Mouse (Mus musculus) lung, postnatal 0 days (tissue): ENCODE data around the gene Arhgef17. TPM values are rescaled to one million over a fixed set of nuclear protein-coding genes. Genes with fewer than 3 reads are reported as not detected.
A peak's percentile ranks its signal among the peaks of the same experiment; 100 is the strongest.

Source experiments
- ATAC-seq: fragments of 200-750 bp; cut with Nextera tagmentation; 2 replicates; pipeline ENCODE4 v1.8.0; 2017; ENCODE audit warnings: moderate library complexity
- DNase-seq: peaks from one replicate; pipeline ENCODE4 v3.0.0-alpha.2; 2016; ENCODE audit warnings: low spot score
- H3K27ac ChIP-seq: fragments of 300-500 bp; sonication (generic); 2 replicates; pipeline ENCODE4 v1.5.1; 2014; ENCODE audit warnings: antibody characterized with exemption, mild to moderate bottlenecking, low read length, mixed read lengths
- H3K27me3 ChIP-seq: fragments of 300-500 bp; sonication (generic); replicated peaks from 2 replicates; pipeline ENCODE4 v1.6.1; 2014; ENCODE audit warnings: low read length, mixed read lengths; ENCODE audit not compliant: insufficient read depth
- H3K36me3 ChIP-seq: fragments of 300-500 bp; sonication (generic); 2 replicates; pipeline ENCODE4 v1.6.1; 2014; ENCODE audit warnings: low read length, mixed read lengths; ENCODE audit not compliant: insufficient read depth
- H3K4me1 ChIP-seq: fragments of 300-500 bp; sonication (generic); 2 replicates; pipeline ENCODE4 v1.6.1; 2014; ENCODE audit warnings: antibody characterized with exemption, low read depth, low read length, mixed read lengths; ENCODE audit not compliant: insufficient read depth
- H3K4me2 ChIP-seq: fragments of 300-500 bp; sonication (generic); replicated peaks from 2 replicates; pipeline ENCODE4 v1.6.1; 2014; ENCODE audit warnings: low read depth, mild to moderate bottlenecking, low read length, moderate library complexity, mixed read lengths
- H3K4me3 ChIP-seq: fragments of 300-500 bp; sonication (generic); 2 replicates; pipeline ENCODE4 v1.5.1; 2014; ENCODE audit warnings: low read depth, low read length
- H3K9ac ChIP-seq: fragments of 300-500 bp; sonication (generic); replicated peaks from 2 replicates; pipeline ENCODE4 v1.6.1; 2014; ENCODE audit warnings: low read depth, mild to moderate bottlenecking
- H3K9me3 ChIP-seq: fragments of 300-500 bp; sonication (generic); 2 replicates; pipeline ENCODE4 v1.6.1; 2016; ENCODE audit warnings: low read length, mixed read lengths
- CTCF ChIP-seq: IDR thresholded peaks from 2 replicates; pipeline ENCODE4 v1.5.1; 2016; ENCODE audit warnings: antibody characterized with exemption, mild to moderate bottlenecking
- EP300 ChIP-seq: IDR thresholded peaks from 2 replicates; pipeline ENCODE4 v1.6.1; 2016; ENCODE audit warnings: antibody characterized with exemption, mild to moderate bottlenecking, control low read depth
- WGBS: fragments of 180-500 bp; shearing (Covaris S2); extraction: QIAGEN DNeasy Blood & Tissue Kit; methylation state at CpG from one replicate; pipeline ENCODE4 v1.1.7; 2014; 5-methylcytosine and 5-hydroxymethylcytosine counted together
- polyA plus RNA-seq: library from polyadenylated mRNA; unstranded; fragments of >200 nt; fragmentation: Nextera tagmentation; extraction: Ambion mirVana; gene quantifications from 2 replicates; pipeline ENCODE4 v1.2.1, GENCODE M21; 2015

The Arhgef17 gene
- polyA plus RNA-seq, 1 experiment from 2014 or later: 5.8 TPM

GRCm38 (mm10) chr7:100968376-100968775 is 36.5 kb upstream of the Arhgef17 start:
- Histone ChIP-seq H3K4me1 (no peaks in the 10 kb centered on the region), H3K4me3 (no peak overlapping the region), H3K27ac (no peak overlapping the region), H3K4me2 (no peak overlapping the region), H3K9me3 (no peaks in the 10 kb centered on the region), H3K36me3 (no peaks in the 10 kb centered on the region), H3K9ac (no peak overlapping the region), H3K27me3 (no peaks in the 10 kb centered on the region)
- WGBS: 71% methylated on average over 6 of the region's 6 CpGs
- no peak for TF ChIP-seq CTCF
- TF ChIP-seq EP300: no peak
- no peak for DNase-seq
- ATAC-seq: no peak

GRCm38 (mm10) chr7:100967850-100968249 is 35.9 kb upstream of the Arhgef17 start:
- no peak overlapping the region for H3K4me3 ChIP-seq
- H3K9ac ChIP-seq: no peak overlapping the region
- H3K4me2 ChIP-seq: no peak overlapping the region
- H3K27ac ChIP-seq: no peak overlapping the region
- no peaks in the 10 kb centered on the region for H3K27me3 ChIP-seq
- H3K4me1 ChIP-seq: no peaks in the 10 kb centered on the region
- no peaks in the 10 kb centered on the region for H3K9me3 ChIP-seq
- no peak for DNase-seq
- ATAC-seq: no peak
- WGBS: 78% methylated on average over 9 of the region's 9 CpGs
- H3K36me3 ChIP-seq: no peaks in the 10 kb centered on the region
- TF ChIP-seq EP300: no peak
- TF ChIP-seq CTCF: no peak

GRCm38 (mm10) chr7:100966014-100966413 is 34.1 kb upstream of the Arhgef17 start:
- no peaks in the 10 kb centered on the region for H3K27me3 ChIP-seq
- H3K4me1 ChIP-seq: no peaks in the 10 kb centered on the region
- no peak overlapping the region for H3K27ac ChIP-seq
- H3K36me3 ChIP-seq: no peaks in the 10 kb centered on the region
- H3K9ac ChIP-seq: no peak overlapping the region
- H3K9me3 ChIP-seq: no peaks in the 10 kb centered on the region
- 80% methylated on average over 6 of the region's 7 CpGs for WGBS
- ATAC-seq (no peak), DNase-seq (no peak)
- H3K4me3 ChIP-seq: no peak overlapping the region
- TF ChIP-seq CTCF (no peak), EP300 (no peak)
- no peak overlapping the region for H3K4me2 ChIP-seq

GRCm38 (mm10) chr7:100965079-100965478 is 33.2 kb upstream of the Arhgef17 start:
- ATAC-seq: peak; percentile 53
- WGBS: 13% methylated on average over 4 of the region's 4 CpGs
- no peak overlapping the region for H3K4me3 ChIP-seq
- peak; percentile 84 for DNase-seq
- no peaks in the 10 kb centered on the region for H3K9me3 ChIP-seq
- H3K4me1 ChIP-seq: no peaks in the 10 kb centered on the region
- H3K4me2 ChIP-seq: no peak overlapping the region
- no peak overlapping the region for H3K9ac ChIP-seq
- TF ChIP-seq CTCF: peak; percentile 92
- no peak for TF ChIP-seq EP300
- no peak overlapping the region for H3K27ac ChIP-seq
- no peaks in the 10 kb centered on the region for H3K27me3 ChIP-seq
- H3K36me3 ChIP-seq: no peaks in the 10 kb centered on the region

- Histone ChIP-seq H3K9me3 (no peaks in the 10 kb centered on the region), H3K27me3 (no peaks in the 10 kb centered on the region), H3K9ac (no peak overlapping the region), H3K4me1 (no peaks in the 10 kb centered on the region), H3K27ac (no peak overlapping the region), H3K4me2 (no peak overlapping the region), H3K4me3 (no peak overlapping the region), H3K36me3 (no peaks in the 10 kb centered on the region)
- peak; percentile 30 for ATAC-seq
- WGBS: 70% methylated on average over 6 of the region's 6 CpGs
- TF ChIP-seq EP300: no peak
- no peak for TF ChIP-seq CTCF
- DNase-seq: peak; percentile 53
Observed at GRCm38 (mm10) chr7:100964242-100964641, 32.3 kb upstream of the Arhgef17 start.

GRCm38 (mm10) chr7:100963381-100963780 is 31.5 kb upstream of the Arhgef17 start:
- H3K4me2 ChIP-seq: no peak overlapping the region
- DNase-seq: no peak
- H3K9me3 ChIP-seq: no peaks in the 10 kb centered on the region
- no peaks in the 10 kb centered on the region for H3K27me3 ChIP-seq
- H3K4me3 ChIP-seq: no peak overlapping the region; the same call in 1 of the 2 replicates
- H3K27ac ChIP-seq: no peak overlapping the region
- H3K36me3 ChIP-seq: no peaks in the 10 kb centered on the region
- no peak for ATAC-seq
- TF ChIP-seq CTCF (no peak), EP300 (no peak)
- 78% methylated on average over 8 of the region's 8 CpGs for WGBS
- H3K9ac ChIP-seq: no peak overlapping the region
- H3K4me1 ChIP-seq: no peaks in the 10 kb centered on the region

- WGBS: 64% methylated on average over 7 of the region's 7 CpGs
- H3K4me1 ChIP-seq: no peaks in the 10 kb centered on the region
- TF ChIP-seq EP300: no peak
- TF ChIP-seq CTCF: no peak
Observed at GRCm38 (mm10) chr7:100961146-100961545, 29.2 kb upstream of the Arhgef17 start.

More at GRCm38 (mm10) chr7:100961146-100961545, 29.2 kb upstream of the Arhgef17 start:
- H3K27ac ChIP-seq: no peak overlapping the region
- H3K9ac ChIP-seq: no peak overlapping the region
- H3K4me3 ChIP-seq: no peak overlapping the region
- DNase-seq (no peak), ATAC-seq (no peak)
- no peaks in the 10 kb centered on the region for H3K36me3 ChIP-seq
- H3K27me3 ChIP-seq: no peaks in the 10 kb centered on the region
- no peaks in the 10 kb centered on the region for H3K9me3 ChIP-seq
- no peak overlapping the region for H3K4me2 ChIP-seq
